Mouse (Mus musculus): Measurements from ENCODE around the gene Adra2c. TPM values are rescaled to one million over a fixed set of nuclear protein-coding genes. Genes with fewer than 3 reads are reported as not detected.

The Adra2c gene
- 9.8 and 13.0 TPM in 2 replicates for polyA plus RNA-seq (2012; rRNA removed)

DNA sequence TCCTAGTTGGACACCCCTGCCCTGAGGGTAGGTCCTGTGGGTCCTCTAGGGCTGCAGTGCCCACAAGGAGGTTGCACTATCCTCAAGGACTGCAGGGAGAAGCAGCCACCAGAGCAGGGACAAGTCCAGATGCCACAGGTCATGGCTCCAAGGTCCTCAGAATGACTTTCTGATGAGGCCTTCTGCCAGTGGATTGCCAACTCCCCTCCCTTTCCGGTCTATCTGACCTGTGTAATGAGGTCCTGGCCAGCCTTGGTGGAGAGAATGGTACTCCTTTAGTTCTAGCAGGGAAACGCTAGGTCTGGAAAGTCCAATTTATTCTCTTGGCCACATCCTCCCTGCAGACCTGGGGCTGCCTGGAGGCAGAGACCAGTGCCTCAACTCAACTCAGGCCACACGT lies at the start of gene Adra2c:
Gene Adra2c, plus strand, starts transcription at position 301 of the 400 bp plus-strand sequence.

Other genes starting within 250 kb of the Adra2c start
- gene Hgfac, start 236.8 kb upstream of the Adra2c start, polyA plus RNA-seq (2012; rRNA removed) = 25.0 and 27.9 TPM in 2 replicates
- 29.6 and 33.1 TPM in 2 replicates for gene Dok7, start 221.6 kb upstream of the Adra2c start, polyA plus RNA-seq (2012; rRNA removed)
- gene Lrpap1, start 172.6 kb upstream of the Adra2c start, polyA plus RNA-seq (2012; rRNA removed) = 82.5 and 92.3 TPM in 2 replicates
- not detected in 2 replicates for gene Hmx1, start 110.8 kb downstream of the Adra2c start, polyA plus RNA-seq (2012; rRNA removed)
- 68.2 and 91.3 TPM in 2 replicates for gene Cpz, start 247.4 kb downstream of the Adra2c start, polyA plus RNA-seq (2012; rRNA removed)

Measured in ovary, adult 2 months (tissue).